Mouse (Mus musculus): ENCODE measurements around the gene Chd8.
"Not testable (repeated sequence)": the region's sequence is repeated elsewhere in the genome, so short reads cannot be mapped to it uniquely, and the experiment has no call there.

Gene Chd8

GRCm38 (mm10) chr14:52257484-52258213, at the start of gene Chd8:
TSS of gene Chd8 (minus strand) at chr14:52257780.
- DNase-seq (ENCODE audit: low read depth): peak; percentile 92

- DNase-seq (ENCODE audit: low read depth): peak; percentile 53
These were observed 48.5 kb upstream of the Chd8 start for GRCm38 (mm10) chr14:52306100-52306499.

GRCm38 (mm10) chr14:52304644-52305271, 47.2 kb upstream of the Chd8 start, which contains the start of gene Mettl3:
TSS of gene Mettl3 (minus strand) at chr14:52305128.
- peak; percentile 91 for DNase-seq (ENCODE audit: low read depth)

GRCm38 (mm10) chr14:52303517-52303916, 45.9 kb upstream of the Chd8 start:
- DNase-seq (ENCODE audit: low read depth): not testable (repeated sequence)

- no peak for DNase-seq (ENCODE audit: low read depth)
These were observed 38.1 kb upstream of the Chd8 start for GRCm38 (mm10) chr14:52295558-52296264.

GRCm38 (mm10) chr14:52284191-52284590, 26.6 kb upstream of the Chd8 start:
- no peak for DNase-seq (ENCODE audit: low read depth)

GRCm38 (mm10) chr14:52283629-52284028, 26.0 kb upstream of the Chd8 start:
- DNase-seq (ENCODE audit: low read depth): no peak

- no peak for DNase-seq (ENCODE audit: low read depth)
These were observed 22.2 kb upstream of the Chd8 start for GRCm38 (mm10) chr14:52279747-52280120.

- DNase-seq (ENCODE audit: low read depth): peak; percentile 99
These were observed 21.6 kb upstream of the Chd8 start, which contains the start of the genes Tox4 and Rab2b for GRCm38 (mm10) chr14:52278932-52279746. TSS of gene Tox4 (plus strand) at chr14:52279146. TSS of gene Rab2b (minus strand) at chr14:52279545.

GRCm38 (mm10) chr14:52277210-52277609, 19.6 kb upstream of the Chd8 start:
- DNase-seq (ENCODE audit: low read depth): no peak

- no peak for DNase-seq (ENCODE audit: low read depth)
These were observed 15.2 kb upstream of the Chd8 start for GRCm38 (mm10) chr14:52272781-52273180.

GRCm38 (mm10) chr14:52256311-52257175, 1.0 kb downstream of the Chd8 start:
- no peak for DNase-seq (ENCODE audit: low read depth)

GRCm38 (mm10) chr14:52246129-52246528, 11.5 kb downstream of the Chd8 start:
- DNase-seq (ENCODE audit: low read depth): no peak

GRCm38 (mm10) chr14:52244690-52245042, 12.9 kb downstream of the Chd8 start:
- no peak for DNase-seq (ENCODE audit: low read depth)

- peak; percentile 100 for DNase-seq (ENCODE audit: low read depth)
These were observed 13.4 kb downstream of the Chd8 start for GRCm38 (mm10) chr14:52244041-52244689.

GRCm38 (mm10) chr14:52236216-52236615, 21.4 kb downstream of the Chd8 start:
- no peak for DNase-seq (ENCODE audit: low read depth)

- DNase-seq (ENCODE audit: low read depth): no peak
These were observed 22.4 kb downstream of the Chd8 start for GRCm38 (mm10) chr14:52235165-52235564.

- no peak for DNase-seq (ENCODE audit: low read depth)
These were observed 25.3 kb downstream of the Chd8 start for GRCm38 (mm10) chr14:52232249-52232648.

- no peak for DNase-seq (ENCODE audit: low read depth)
These were observed 31.6 kb downstream of the Chd8 start for GRCm38 (mm10) chr14:52225972-52226371.

- DNase-seq (ENCODE audit: low read depth): no peak
These were observed 40.3 kb downstream of the Chd8 start for GRCm38 (mm10) chr14:52217261-52217660.

Measured in c-Kit-positive CD71-positive TER-119-negative erythroid progenitor cells, embryonic 14.5 days (primary cell).